Mouse (Mus musculus): Measurements from ENCODE around the gene Mrpl18.

DNA sequence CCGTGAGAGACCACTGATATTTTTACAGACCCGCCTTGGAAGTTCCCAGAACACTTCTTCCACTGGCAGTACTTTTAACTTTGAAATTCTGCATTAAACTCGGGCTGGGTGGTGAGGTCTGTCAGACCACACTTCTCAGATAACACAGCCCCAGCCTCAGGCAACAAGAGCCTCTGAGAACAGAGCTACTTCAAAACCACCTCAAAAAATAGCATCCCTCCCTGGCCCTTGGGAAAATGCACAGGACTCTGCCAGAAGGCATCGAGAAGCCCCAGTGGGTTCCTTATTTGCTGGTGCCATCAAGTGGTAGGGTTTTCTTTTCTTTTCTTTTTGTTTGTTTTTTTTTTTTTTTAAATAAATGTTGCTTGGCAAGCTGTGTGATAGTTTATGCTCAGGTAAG is 47.5 kb downstream of the Mrpl18 start:
- TF ChIP-seq CTCF (IDR thresholded peaks at IDR 0.05; ENCODE audit: low read depth) (no peak), EP300 (optimal IDR thresholded peaks at IDR 0.05) (no peak)
